Mouse (Mus musculus) olfactory bulb, adult 2 months (tissue): ENCODE results near the gene Art2b.
"Not testable (repeated sequence)": the region's sequence is repeated elsewhere in the genome, so short reads cannot be mapped to it uniquely, and the experiment has no call there.

Experiments
- CTCF ChIP-seq: fragments of 200-500 bp; IDR thresholded peaks from 2 replicates; pipeline ENCODE4 v1.5.1; 2012; ENCODE audit warnings: low read depth, mild to moderate bottlenecking, low read length, moderate library complexity; ENCODE audit not compliant: insufficient read depth
- POLR2A ChIP-seq: fragments of 200-500 bp; IDR thresholded peaks from 2 replicates; pipeline ENCODE4 v1.6.1; 2012; ENCODE audit warnings: mild to moderate bottlenecking, low read depth, low read length, moderate library complexity; ENCODE audit not compliant: insufficient read depth

- TF ChIP-seq CTCF, POLR2A: not testable (repeated sequence)
Observed at GRCm38 (mm10) chr7:101612786-101613527, 27.6 kb upstream of the Art2b start.
